Mouse (Mus musculus): ENCODE results near the gene Bicc1. TPM values are rescaled to one million over a fixed set of nuclear protein-coding genes. Genes with fewer than 3 reads are reported as not detected.
"Not testable (repeated sequence)": the region's sequence is repeated elsewhere in the genome, so short reads cannot be mapped to it uniquely, and the experiment has no call there.

The Bicc1 gene
- total RNA-seq, 2 experiments from 2014 or later: not detected

- ATAC-seq (replicated peaks; ENCODE audit: low FRiP score, poor library complexity, severe bottlenecking): no peak
Measured at GRCm38 (mm10) chr10:70963599-70964193, 195.8 kb downstream of the Bicc1 start.

DNA sequence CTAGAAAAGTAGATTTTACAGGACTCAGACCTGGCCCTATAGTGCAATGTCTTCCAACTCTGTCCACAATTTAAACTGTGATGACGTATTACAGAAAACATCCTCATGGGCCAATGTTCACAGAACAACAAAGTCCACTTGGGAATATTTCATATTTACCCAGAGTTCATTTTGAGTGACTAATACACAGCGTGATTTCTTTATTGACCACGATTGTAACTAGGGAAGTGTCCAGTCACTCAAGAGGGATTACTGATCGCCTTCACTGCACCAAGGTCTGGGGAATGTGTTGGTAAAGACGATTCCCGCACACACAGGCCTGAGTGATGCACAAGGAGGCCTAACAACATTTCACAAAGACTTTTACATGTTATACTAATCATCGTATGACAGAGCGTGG is 197.9 kb downstream of the Bicc1 start:
- no peak for ATAC-seq (replicated peaks; ENCODE audit: low FRiP score, poor library complexity, severe bottlenecking)

GRCm38 (mm10) chr10:70960396-70960795 is 199.1 kb downstream of the Bicc1 start:
- not testable (repeated sequence) for ATAC-seq (replicated peaks; ENCODE audit: low FRiP score, poor library complexity, severe bottlenecking)

GRCm38 (mm10) chr10:70952770-70953147 is 206.7 kb downstream of the Bicc1 start:
- ATAC-seq (replicated peaks; ENCODE audit: low FRiP score, poor library complexity, severe bottlenecking): no peak

GRCm38 (mm10) chr10:70952056-70952769 is 207.3 kb downstream of the Bicc1 start:
- no peak for ATAC-seq (replicated peaks; ENCODE audit: low FRiP score, poor library complexity, severe bottlenecking)

DNA sequence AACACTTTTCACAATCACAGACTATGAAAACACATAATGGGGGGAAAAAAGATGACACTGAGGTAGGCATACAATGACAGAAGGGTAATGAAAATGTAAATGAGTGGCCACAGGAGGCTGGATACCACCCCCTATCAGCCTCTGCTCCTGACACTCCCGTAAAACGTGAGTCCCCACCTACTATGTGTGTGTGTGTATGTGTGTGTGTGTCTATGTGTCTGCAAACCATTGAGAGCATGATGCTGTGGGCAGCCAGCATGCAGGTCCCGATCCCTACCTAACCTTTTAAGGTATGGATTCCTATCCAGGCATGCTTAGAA is 209.4 kb downstream of the Bicc1 start:
- no peak for ATAC-seq (replicated peaks; ENCODE audit: low FRiP score, poor library complexity, severe bottlenecking)

DNA sequence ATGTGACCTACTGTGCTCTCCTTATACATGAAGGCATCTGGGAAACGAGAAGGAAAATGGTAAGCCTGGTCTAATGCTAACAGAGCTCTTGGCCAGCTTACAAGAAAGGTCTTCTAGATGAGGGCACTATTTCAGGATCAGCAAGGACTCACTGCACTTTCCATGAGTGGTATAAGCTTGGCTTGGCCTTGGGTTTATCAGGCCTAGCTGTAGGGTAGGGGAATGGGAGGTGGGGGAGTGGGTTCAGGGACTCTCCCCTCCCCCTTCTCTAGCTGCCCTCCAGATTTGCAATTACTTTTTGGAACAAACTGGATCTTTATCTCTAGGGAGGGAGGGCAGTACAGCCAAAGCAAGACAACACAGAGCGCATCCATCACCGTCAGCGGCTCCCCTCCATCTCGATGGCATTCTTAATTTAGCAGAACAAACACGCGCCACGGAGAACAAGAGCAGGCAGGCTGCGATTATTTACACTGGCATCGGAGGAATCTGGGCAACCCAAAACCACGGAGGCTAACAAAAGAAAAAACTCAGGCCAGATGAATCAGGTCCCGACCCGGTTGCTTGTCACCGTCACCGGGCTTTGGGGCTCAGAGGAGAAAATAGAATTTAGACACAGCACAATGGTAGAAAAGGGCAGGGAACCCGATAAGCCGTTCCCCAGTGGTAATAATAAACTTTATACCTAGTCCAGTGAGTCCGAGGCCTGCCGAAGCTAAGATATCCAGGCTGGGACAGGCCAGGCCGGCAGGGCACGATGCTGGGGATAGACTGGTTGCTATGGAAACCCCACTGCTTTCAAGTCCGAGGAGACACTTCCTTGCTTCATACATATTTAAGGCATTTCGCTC is 210.0 kb downstream of the Bicc1 start:
- ATAC-seq (replicated peaks; ENCODE audit: low FRiP score, poor library complexity, severe bottlenecking): no peak

DNA sequence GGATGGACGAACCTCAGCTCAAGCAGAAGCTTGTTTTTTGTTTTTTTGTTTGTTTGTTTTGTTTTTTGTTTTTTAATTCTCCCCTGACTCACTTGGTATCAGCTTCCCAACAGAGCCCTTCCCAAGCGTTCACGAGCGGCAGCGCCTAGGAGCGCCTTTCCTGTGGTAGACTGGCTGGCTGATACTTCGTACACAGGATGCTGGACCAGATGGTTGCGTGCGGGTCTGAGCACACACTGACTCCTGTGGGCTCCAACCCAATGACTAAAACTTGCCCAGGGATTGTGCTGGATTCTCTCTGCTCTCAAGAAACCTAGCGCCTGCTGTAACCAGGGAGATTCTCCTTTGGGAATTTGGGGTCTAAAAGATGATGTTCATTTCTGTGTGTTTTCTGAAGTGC is 211.2 kb downstream of the Bicc1 start:
- no peak for ATAC-seq (replicated peaks; ENCODE audit: low FRiP score, poor library complexity, severe bottlenecking)

DNA sequence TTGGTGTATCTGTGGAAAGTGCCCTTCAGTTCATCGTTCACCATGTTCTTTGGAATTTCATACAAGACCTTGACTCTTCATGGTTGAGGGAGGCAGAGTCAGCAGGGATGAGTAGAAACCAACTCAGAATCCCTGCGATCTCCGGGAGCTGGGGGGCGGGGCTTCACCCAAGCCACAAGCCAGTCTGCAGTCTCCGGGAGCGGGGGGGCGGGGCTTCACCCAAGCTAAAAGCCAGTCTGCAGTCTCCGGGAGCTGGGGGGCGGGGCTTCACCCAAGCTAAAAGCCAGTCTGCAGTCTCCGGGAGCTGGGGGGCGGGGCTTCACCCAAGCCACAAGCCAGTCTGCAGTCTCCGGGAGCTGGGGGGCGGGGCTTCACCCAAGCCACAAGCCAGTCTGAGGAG is 213.4 kb downstream of the Bicc1 start:
- not testable (repeated sequence) for ATAC-seq (replicated peaks; ENCODE audit: low FRiP score, poor library complexity, severe bottlenecking)

DNA sequence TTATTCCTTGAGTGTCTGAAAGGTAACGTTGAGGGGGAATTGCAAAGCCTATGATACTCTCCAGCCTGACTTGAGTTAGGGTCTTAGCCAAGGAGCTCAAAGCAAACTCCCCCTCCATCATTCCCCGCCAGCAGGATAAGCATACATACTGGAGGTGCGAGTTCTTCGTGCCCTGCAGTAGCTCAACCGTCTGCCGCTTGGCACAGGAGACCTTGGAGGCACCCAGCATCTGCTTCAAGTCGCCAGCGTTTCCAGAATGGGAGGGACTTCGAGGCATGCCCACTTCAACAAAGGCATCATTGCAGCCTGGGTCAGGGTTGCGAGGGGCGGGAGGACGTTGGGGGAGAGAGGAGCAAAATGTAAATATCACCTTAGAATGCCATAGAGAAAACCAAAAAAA is 214.4 kb downstream of the Bicc1 start:
- no peak for ATAC-seq (replicated peaks; ENCODE audit: low FRiP score, poor library complexity, severe bottlenecking)

GRCm38 (mm10) chr10:70941623-70942022 is 217.9 kb downstream of the Bicc1 start:
- ATAC-seq (replicated peaks; ENCODE audit: low FRiP score, poor library complexity, severe bottlenecking): no peak

GRCm38 (mm10) chr10:70939751-70940150 is 219.7 kb downstream of the Bicc1 start:
- ATAC-seq (replicated peaks; ENCODE audit: low FRiP score, poor library complexity, severe bottlenecking): no peak

DNA sequence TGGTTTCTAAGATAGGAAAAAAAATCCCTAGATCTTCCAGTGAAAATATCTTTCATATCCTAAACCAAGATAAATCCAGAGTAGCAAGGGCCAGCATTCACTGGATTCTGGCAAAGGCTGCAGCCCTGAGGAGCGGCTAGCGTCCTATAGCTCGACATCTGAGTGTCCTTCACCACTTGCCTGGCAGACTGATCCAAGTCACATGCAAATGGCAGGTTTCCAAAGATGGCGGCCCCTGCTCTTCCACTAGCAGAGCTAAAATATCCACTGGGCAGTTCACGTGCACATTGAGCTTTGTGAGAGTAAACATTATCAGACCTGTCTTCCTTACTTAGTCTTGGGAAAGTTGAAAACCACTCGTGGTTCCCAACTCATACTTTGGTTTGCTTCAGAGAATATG is 222.1 kb downstream of the Bicc1 start:
- no peak for ATAC-seq (replicated peaks; ENCODE audit: low FRiP score, poor library complexity, severe bottlenecking)

DNA sequence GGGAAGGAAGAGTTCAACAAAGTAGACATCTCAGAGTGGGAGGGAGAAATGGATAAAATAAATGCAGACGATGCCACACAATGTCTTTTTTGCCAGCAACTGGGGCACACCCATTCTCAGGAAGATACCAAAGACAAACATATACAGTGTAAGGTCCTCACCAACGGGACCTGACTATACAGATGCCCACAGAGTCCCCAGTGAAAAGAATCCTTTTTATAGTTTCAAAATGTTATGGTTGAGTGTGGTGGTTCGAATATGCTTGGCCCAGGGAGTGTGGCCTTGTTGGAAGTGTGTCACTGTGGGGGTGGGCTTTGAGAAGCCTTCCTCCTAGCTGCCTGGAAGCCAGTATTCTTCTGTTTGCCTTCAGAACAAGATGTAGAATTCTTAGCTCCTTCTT is 223.5 kb downstream of the Bicc1 start:
- ATAC-seq (replicated peaks; ENCODE audit: low FRiP score, poor library complexity, severe bottlenecking): no peak

DNA sequence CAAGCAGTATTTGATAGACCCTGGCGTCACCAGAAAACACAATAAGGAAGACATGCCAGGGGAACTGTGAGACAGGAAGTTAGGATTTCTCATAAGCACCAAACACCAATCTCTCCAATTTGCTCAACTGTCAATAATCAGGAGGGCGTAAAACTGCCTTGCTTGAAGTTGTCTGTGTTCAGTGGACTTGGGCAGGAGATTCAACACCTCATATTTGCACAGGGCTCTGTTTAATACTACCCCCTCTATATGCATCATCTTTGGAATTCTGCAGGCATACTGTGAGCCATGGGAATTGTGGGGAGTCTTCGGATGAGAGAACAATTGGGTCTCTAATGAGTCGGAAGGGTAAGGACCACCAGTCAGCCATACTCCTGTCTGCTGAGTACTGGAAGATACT is 233.4 kb downstream of the Bicc1 start:
- no peak for ATAC-seq (replicated peaks; ENCODE audit: low FRiP score, poor library complexity, severe bottlenecking)

DNA sequence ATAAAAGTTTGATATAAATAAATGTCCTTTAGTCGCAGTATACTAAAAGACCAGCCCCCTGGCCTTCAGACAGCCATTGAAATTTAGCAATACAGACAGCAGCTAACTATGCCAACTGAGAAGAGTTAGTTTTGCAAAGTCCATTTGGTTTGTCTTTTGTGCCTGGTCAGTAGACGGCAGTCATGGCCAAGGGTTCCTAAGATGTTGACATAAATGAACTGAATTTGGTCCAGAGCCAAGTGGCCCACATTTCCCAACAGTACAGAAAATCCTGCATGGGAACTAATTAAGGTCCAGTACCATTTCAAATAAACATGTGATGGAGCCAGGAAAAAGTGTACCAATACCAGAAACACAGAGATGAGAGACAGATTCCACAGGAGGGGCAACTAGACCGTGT is 235.2 kb downstream of the Bicc1 start:
- no peak for ATAC-seq (replicated peaks; ENCODE audit: low FRiP score, poor library complexity, severe bottlenecking)

- ATAC-seq (replicated peaks; ENCODE audit: low FRiP score, poor library complexity, severe bottlenecking): no peak
Measured at GRCm38 (mm10) chr10:70923936-70924335, 235.6 kb downstream of the Bicc1 start.

- no peak for ATAC-seq (replicated peaks; ENCODE audit: low FRiP score, poor library complexity, severe bottlenecking)
Measured at GRCm38 (mm10) chr10:70921481-70921880, 238.0 kb downstream of the Bicc1 start.

- ATAC-seq (replicated peaks; ENCODE audit: low FRiP score, poor library complexity, severe bottlenecking): no peak
Measured at GRCm38 (mm10) chr10:70919851-70920250, 239.6 kb downstream of the Bicc1 start.

GRCm38 (mm10) chr10:70919031-70919663 is 240.4 kb downstream of the Bicc1 start:
- ATAC-seq (replicated peaks; ENCODE audit: low FRiP score, poor library complexity, severe bottlenecking): no peak

DNA sequence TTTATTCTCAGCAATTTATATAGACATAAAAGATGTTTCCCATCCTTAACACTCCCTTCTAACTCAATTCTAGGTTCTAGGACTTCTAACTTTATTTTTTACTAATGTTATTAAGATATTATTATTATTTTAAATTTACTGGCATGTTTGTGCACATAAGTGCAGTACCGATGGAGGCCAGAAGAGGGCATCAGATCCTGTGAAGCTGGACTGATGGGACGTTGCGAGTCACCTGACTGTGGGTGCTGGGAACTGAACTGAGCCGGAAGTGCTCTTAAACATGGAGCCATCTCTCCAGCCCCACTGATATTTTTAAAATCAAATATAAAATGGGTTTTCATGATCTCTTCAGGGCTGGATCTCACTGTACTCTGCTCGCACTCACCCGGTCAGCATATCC is 242.8 kb downstream of the Bicc1 start:
- ATAC-seq (replicated peaks; ENCODE audit: low FRiP score, poor library complexity, severe bottlenecking): no peak

Data from erythroblast, adult 5-6 weeks (primary cell).